Mouse (Mus musculus): ENCODE measurements at regions not wholly inside any gene's neighbourhood (a gene's known extent, or its start where the extent isn't known, plus 50 kb on each side); places are given as distances from the start of the nearest gene placed in this dataset.

GRCm38 (mm10) chr1:94827628-94828027 lies 485.8 kb upstream of the Fam174a start:
- H3K4me2 ChIP-seq (ENCODE audit: low read depth), result no peak overlapping the region
- no peaks in the 10 kb centered on the region for H3K79me2 ChIP-seq (ENCODE audit: control insufficient read depth, insufficient read depth)
- H3K36me3 ChIP-seq (ENCODE audit: control insufficient read depth, insufficient read depth), result no peaks in the 10 kb centered on the region
- TF ChIP-seq MAX (IDR thresholded peaks at IDR 0.05; ENCODE audit: low read depth), result no peak
- no peak for TF ChIP-seq SRF (IDR thresholded peaks at IDR 0.05; ENCODE audit: control insufficient read depth, insufficient read length, low read depth)
- TF ChIP-seq TCF3 (IDR thresholded peaks at IDR 0.05; ENCODE audit: insufficient read length, low read depth), result no peak
- TF ChIP-seq MYOD1 (IDR thresholded peaks at IDR 0.05; ENCODE audit: control insufficient read depth in 1 of 3, insufficient read length in 2 of 3, low read depth in 2 of 3), result no peak
- TF ChIP-seq USF1 (IDR thresholded peaks at IDR 0.05; ENCODE audit: low read depth), result no peak
- no peak for TF ChIP-seq CEBPB (IDR thresholded peaks at IDR 0.05; ENCODE audit: insufficient read depth, poor library complexity, severe bottlenecking)
- no peak for TF ChIP-seq POLR2AphosphoS2 (IDR thresholded peaks at IDR 0.05; ENCODE audit: insufficient read length, low read depth)
- no peak for TF ChIP-seq POLR2A (IDR thresholded peaks at IDR 0.05; ENCODE audit: insufficient read length, low read depth)
- no peaks in the 10 kb centered on the region for H3K27me3 ChIP-seq (ENCODE audit: control insufficient read depth, insufficient read depth, insufficient read length)
- H3ac ChIP-seq (ENCODE audit: control insufficient read depth, insufficient read length), result no peak overlapping the region
- H3K4me3 ChIP-seq, result no peak overlapping the region

- Histone ChIP-seq H3K4me2 (ENCODE audit: low read depth) (no peak overlapping the region), H3K27me3 (ENCODE audit: control insufficient read depth, insufficient read depth, insufficient read length) (no peaks in the 10 kb centered on the region), H3K4me3 (no peak overlapping the region), H3ac (ENCODE audit: control insufficient read depth, insufficient read length) (no peak overlapping the region), H3K79me2 (ENCODE audit: control insufficient read depth, insufficient read depth) (no peaks in the 10 kb centered on the region), H3K36me3 (ENCODE audit: control insufficient read depth, insufficient read depth) (no peaks in the 10 kb centered on the region)
- TF ChIP-seq POLR2A (IDR thresholded peaks at IDR 0.05; ENCODE audit: insufficient read length, low read depth), result no peak
- TF ChIP-seq TCF3 (IDR thresholded peaks at IDR 0.05; ENCODE audit: insufficient read length, low read depth), result no peak
- no peak for TF ChIP-seq TCF12 (IDR thresholded peaks at IDR 0.05; ENCODE audit: insufficient read depth, poor library complexity, severe bottlenecking)
- no peak for TF ChIP-seq MYOG (IDR thresholded peaks at IDR 0.05; ENCODE audit: control insufficient read depth in 1 of 3, insufficient read depth in 1 of 3, insufficient read length in 2 of 3, low read depth in 2 of 3)
- no peak for TF ChIP-seq MAX (IDR thresholded peaks at IDR 0.05; ENCODE audit: low read depth)
- TF ChIP-seq USF1 (IDR thresholded peaks at IDR 0.05; ENCODE audit: low read depth), result no peak
- TF ChIP-seq REST (IDR thresholded peaks at IDR 0.05; ENCODE audit: insufficient read depth, insufficient read length), result no peak
Measured at GRCm38 (mm10) chr1:94835982-94836381, 477.4 kb upstream of the Fam174a start.

- TF ChIP-seq MAX (IDR thresholded peaks at IDR 0.05; ENCODE audit: low read depth) (no peak), MYOD1 (IDR thresholded peaks at IDR 0.05; ENCODE audit: control insufficient read depth in 1 of 3, insufficient read length in 2 of 3, low read depth in 2 of 3) (no peak), REST (IDR thresholded peaks at IDR 0.05; ENCODE audit: insufficient read depth, insufficient read length) (no peak), TCF12 (IDR thresholded peaks at IDR 0.05; ENCODE audit: insufficient read depth, poor library complexity, severe bottlenecking) (no peak), MYOG (IDR thresholded peaks at IDR 0.05; ENCODE audit: control insufficient read depth in 1 of 3, insufficient read depth in 1 of 3, insufficient read length in 2 of 3, low read depth in 2 of 3) (no peak), SRF (IDR thresholded peaks at IDR 0.05; ENCODE audit: control insufficient read depth, insufficient read length, low read depth) (no peak), POLR2AphosphoS2 (IDR thresholded peaks at IDR 0.05; ENCODE audit: insufficient read length, low read depth) (no peak), POLR2A (IDR thresholded peaks at IDR 0.05; ENCODE audit: insufficient read length, low read depth) (no peak), CEBPB (IDR thresholded peaks at IDR 0.05; ENCODE audit: insufficient read depth, poor library complexity, severe bottlenecking) (no peak), TCF3 (IDR thresholded peaks at IDR 0.05; ENCODE audit: insufficient read length, low read depth) (no peak), USF1 (IDR thresholded peaks at IDR 0.05; ENCODE audit: low read depth) (no peak), E2F4 (IDR thresholded peaks at IDR 0.05; ENCODE audit: insufficient read depth) (no peak)
- Histone ChIP-seq H3ac (ENCODE audit: control insufficient read depth, insufficient read length) (no peak overlapping the region), H3K27me3 (ENCODE audit: control insufficient read depth, insufficient read depth, insufficient read length) (no peaks in the 10 kb centered on the region), H3K79me2 (ENCODE audit: control insufficient read depth, insufficient read depth) (no peaks in the 10 kb centered on the region), H3K4me2 (ENCODE audit: low read depth) (no peak overlapping the region), H3K36me3 (ENCODE audit: control insufficient read depth, insufficient read depth) (no peaks in the 10 kb centered on the region), H3K4me3 (no peak overlapping the region)
Measured at GRCm38 (mm10) chr1:94851522-94851921, 461.9 kb upstream of the Fam174a start.

GRCm38 (mm10) chr1:94858464-94858863 lies 455.0 kb upstream of the Fam174a start:
- Histone ChIP-seq H3K27me3 (ENCODE audit: control insufficient read depth, insufficient read depth, insufficient read length) (no peaks in the 10 kb centered on the region), H3K79me2 (ENCODE audit: control insufficient read depth, insufficient read depth) (no peaks in the 10 kb centered on the region), H3K4me2 (ENCODE audit: low read depth) (no peak overlapping the region), H3ac (ENCODE audit: control insufficient read depth, insufficient read length) (no peak overlapping the region), H3K4me3 (no peak overlapping the region), H3K36me3 (ENCODE audit: control insufficient read depth, insufficient read depth) (no peaks in the 10 kb centered on the region)
- TF ChIP-seq CEBPB (IDR thresholded peaks at IDR 0.05; ENCODE audit: insufficient read depth, poor library complexity, severe bottlenecking) (no peak), MYOG (IDR thresholded peaks at IDR 0.05; ENCODE audit: control insufficient read depth in 1 of 3, insufficient read depth in 1 of 3, insufficient read length in 2 of 3, low read depth in 2 of 3) (no peak), REST (IDR thresholded peaks at IDR 0.05; ENCODE audit: insufficient read depth, insufficient read length) (no peak), TCF12 (IDR thresholded peaks at IDR 0.05; ENCODE audit: insufficient read depth, poor library complexity, severe bottlenecking) (no peak), SRF (IDR thresholded peaks at IDR 0.05; ENCODE audit: control insufficient read depth, insufficient read length, low read depth) (no peak), POLR2A (IDR thresholded peaks at IDR 0.05; ENCODE audit: insufficient read length, low read depth) (no peak)

GRCm38 (mm10) chr1:94868872-94869271 lies 444.6 kb upstream of the Fam174a start:
- no peak overlapping the region for H3K4me3 ChIP-seq
- no peak overlapping the region for H3ac ChIP-seq (ENCODE audit: control insufficient read depth, insufficient read length)
- TF ChIP-seq REST (IDR thresholded peaks at IDR 0.05; ENCODE audit: insufficient read depth, insufficient read length) (no peak), POLR2A (IDR thresholded peaks at IDR 0.05; ENCODE audit: insufficient read length, low read depth) (no peak), TCF12 (IDR thresholded peaks at IDR 0.05; ENCODE audit: insufficient read depth, poor library complexity, severe bottlenecking) (no peak), USF1 (IDR thresholded peaks at IDR 0.05; ENCODE audit: low read depth) (no peak), MYOD1 (IDR thresholded peaks at IDR 0.05; ENCODE audit: control insufficient read depth in 1 of 3, insufficient read length in 2 of 3, low read depth in 2 of 3) (no peak), TCF3 (IDR thresholded peaks at IDR 0.05; ENCODE audit: insufficient read length, low read depth) (no peak), CEBPB (IDR thresholded peaks at IDR 0.05; ENCODE audit: insufficient read depth, poor library complexity, severe bottlenecking) (no peak), MYOG (IDR thresholded peaks at IDR 0.05; ENCODE audit: control insufficient read depth in 1 of 3, insufficient read depth in 1 of 3, insufficient read length in 2 of 3, low read depth in 2 of 3) (no peak), POLR2AphosphoS2 (IDR thresholded peaks at IDR 0.05; ENCODE audit: insufficient read length, low read depth) (no peak), SRF (IDR thresholded peaks at IDR 0.05; ENCODE audit: control insufficient read depth, insufficient read length, low read depth) (no peak), MAX (IDR thresholded peaks at IDR 0.05; ENCODE audit: low read depth) (no peak), E2F4 (IDR thresholded peaks at IDR 0.05; ENCODE audit: insufficient read depth) (no peak)
- no peaks in the 10 kb centered on the region for H3K79me2 ChIP-seq (ENCODE audit: control insufficient read depth, insufficient read depth)
- H3K27me3 ChIP-seq (ENCODE audit: control insufficient read depth, insufficient read depth, insufficient read length), result no peaks in the 10 kb centered on the region
- no peaks in the 10 kb centered on the region for H3K36me3 ChIP-seq (ENCODE audit: control insufficient read depth, insufficient read depth)
- H3K4me2 ChIP-seq (ENCODE audit: low read depth), result no peak overlapping the region

All from myocyte (in vitro differentiated cells).